Mouse (Mus musculus): ENCODE data around the gene Tiam1. TPM values are rescaled to one million over a fixed set of nuclear protein-coding genes. Genes with fewer than 3 reads are reported as not detected.

The Tiam1 gene
- polyA plus RNA-seq, 1 experiment from 2014 or later, result 3.7 TPM

DNA sequence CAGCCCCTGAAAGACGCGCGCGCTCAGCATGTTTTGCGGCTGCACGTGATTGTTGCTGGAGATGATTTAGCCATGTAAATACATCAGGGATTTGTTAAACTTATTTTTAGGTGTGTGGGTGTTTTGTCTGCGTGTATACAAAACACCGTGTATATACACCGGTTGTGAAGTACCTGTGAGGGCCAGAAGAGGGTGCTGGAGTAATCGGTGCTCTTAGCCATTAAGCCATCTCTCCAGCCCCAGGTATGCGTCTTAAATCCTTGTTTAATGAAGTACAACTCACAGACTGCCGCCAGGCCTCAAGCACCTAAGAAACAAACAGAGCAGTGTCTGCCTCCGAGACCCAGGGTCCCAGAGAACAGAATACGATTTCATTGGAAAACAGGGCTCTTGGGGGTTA lies 113.2 kb downstream of the Tiam1 start:
- no peaks in the 10 kb centered on the region for H3K4me1 ChIP-seq (ENCODE audit: insufficient read depth, low read depth, low read length)
- H3K36me3 ChIP-seq (ENCODE audit: insufficient read depth, low read length), result no peaks in the 10 kb centered on the region
- H3K9ac ChIP-seq (replicated peaks; ENCODE audit: low read depth), result no peak overlapping the region
- ATAC-seq (no peak), DNase-seq (ENCODE audit: low spot score) (no peak)
- H3K27ac ChIP-seq (ENCODE audit: low read length), result no peak overlapping the region
- H3K4me3 ChIP-seq (ENCODE audit: low read depth, low read length), result no peak overlapping the region
- TF ChIP-seq EP300 (IDR thresholded peaks at IDR 0.05) (no peak), CTCF (IDR thresholded peaks at IDR 0.05) (0 out of 2 replicates have a peak, but pooled peaks have one; percentile 10)
- 87% methylated on average over 14 of the region's 14 CpGs for WGBS
- no peaks in the 10 kb centered on the region for H3K9me3 ChIP-seq (ENCODE audit: low read length)
- H3K27me3 ChIP-seq (replicated peaks; ENCODE audit: insufficient read depth, low read length), result no peaks in the 10 kb centered on the region
- no peak overlapping the region for H3K4me2 ChIP-seq (replicated peaks; ENCODE audit: low read depth, low read length)

DNA sequence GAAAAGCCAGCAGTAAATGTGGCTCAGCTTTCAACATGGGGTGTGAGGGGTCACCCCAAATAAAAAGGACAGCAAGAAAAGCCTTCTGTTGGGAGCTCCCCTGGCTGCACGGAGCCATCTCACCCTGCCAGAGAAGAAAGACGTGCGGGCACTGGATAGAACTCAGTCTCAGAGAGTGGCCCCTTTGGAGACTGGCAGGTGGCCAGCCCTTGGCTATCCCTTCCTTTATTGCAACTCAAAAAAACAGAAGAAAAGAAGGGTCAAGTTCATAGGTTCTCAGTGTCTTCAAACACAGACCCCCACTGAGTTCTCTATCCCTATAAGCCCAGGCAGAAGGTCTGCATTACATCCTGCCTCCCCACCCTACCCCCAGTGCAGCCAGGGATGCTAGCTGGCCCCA lies 115.7 kb downstream of the Tiam1 start:
- no peaks in the 10 kb centered on the region for H3K9me3 ChIP-seq (ENCODE audit: low read length)
- H3K36me3 ChIP-seq (ENCODE audit: insufficient read depth, low read length), result no peaks in the 10 kb centered on the region
- no peak for ATAC-seq
- H3K4me1 ChIP-seq (ENCODE audit: insufficient read depth, low read depth, low read length), result no peaks in the 10 kb centered on the region
- no peak overlapping the region for H3K27ac ChIP-seq (ENCODE audit: low read length)
- H3K9ac ChIP-seq (replicated peaks; ENCODE audit: low read depth), result no peak overlapping the region
- H3K4me2 ChIP-seq (replicated peaks; ENCODE audit: low read depth, low read length), result no peak overlapping the region
- H3K4me3 ChIP-seq (ENCODE audit: low read depth, low read length), result no peak overlapping the region
- WGBS, result 67% methylated on average over 3 of the region's 3 CpGs
- no peaks in the 10 kb centered on the region for H3K27me3 ChIP-seq (replicated peaks; ENCODE audit: insufficient read depth, low read length)
- no peak for DNase-seq (ENCODE audit: low spot score)
- TF ChIP-seq EP300 (IDR thresholded peaks at IDR 0.05), result no peak
- no peak for TF ChIP-seq CTCF (IDR thresholded peaks at IDR 0.05)

DNA sequence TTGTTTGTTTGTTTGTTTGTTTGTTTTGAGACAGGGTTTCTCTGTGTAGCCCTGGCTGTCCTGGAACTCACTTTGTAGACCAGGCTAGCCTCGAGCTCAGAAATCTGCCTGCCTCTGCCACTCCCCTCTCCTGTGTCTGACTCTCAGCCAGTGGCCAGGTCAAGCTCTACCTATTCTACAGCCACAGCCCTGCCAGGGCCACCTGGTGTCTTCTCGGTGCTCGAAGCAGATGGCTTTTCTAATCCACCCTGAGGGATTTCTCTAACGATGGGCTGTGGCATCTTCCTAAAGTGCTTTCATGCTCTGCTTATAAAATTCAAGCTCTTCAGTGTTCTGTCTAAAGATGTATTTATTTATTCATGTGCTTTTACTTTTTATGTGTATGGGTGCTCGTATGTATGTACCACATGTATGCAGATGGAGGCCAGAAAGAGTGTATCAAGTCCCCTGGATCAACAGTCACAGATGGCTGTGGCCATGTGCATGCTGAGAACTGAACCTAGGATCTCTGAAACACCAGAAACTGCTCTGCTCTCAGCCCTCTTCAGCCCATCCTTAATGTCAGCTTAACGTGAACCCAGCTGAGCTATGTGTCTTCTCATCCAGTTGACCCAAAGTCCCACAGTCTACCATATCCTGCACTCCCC lies 117.9 kb downstream of the Tiam1 start:
- ATAC-seq (no peak), DNase-seq (ENCODE audit: low spot score) (no peak)
- 95% methylated on average over 6 of the region's 6 CpGs for WGBS
- no peaks in the 10 kb centered on the region for H3K4me1 ChIP-seq (ENCODE audit: insufficient read depth, low read depth, low read length)
- no peak overlapping the region for H3K9ac ChIP-seq (replicated peaks; ENCODE audit: low read depth)
- no peak overlapping the region for H3K4me3 ChIP-seq (ENCODE audit: low read depth, low read length)
- H3K9me3 ChIP-seq (ENCODE audit: low read length), result no peaks in the 10 kb centered on the region
- no peaks in the 10 kb centered on the region for H3K36me3 ChIP-seq (ENCODE audit: insufficient read depth, low read length)
- no peak overlapping the region for H3K4me2 ChIP-seq (replicated peaks; ENCODE audit: low read depth, low read length)
- H3K27me3 ChIP-seq (replicated peaks; ENCODE audit: insufficient read depth, low read length), result no peaks in the 10 kb centered on the region
- no peak for TF ChIP-seq EP300 (IDR thresholded peaks at IDR 0.05)
- TF ChIP-seq CTCF (IDR thresholded peaks at IDR 0.05), result no peak
- no peak overlapping the region for H3K27ac ChIP-seq (ENCODE audit: low read length)

- no peaks in the 10 kb centered on the region for H3K27me3 ChIP-seq (replicated peaks; ENCODE audit: insufficient read depth, low read length)
- H3K9me3 ChIP-seq (ENCODE audit: low read length), result no peaks in the 10 kb centered on the region
- H3K27ac ChIP-seq (ENCODE audit: low read length), result no peak overlapping the region
- no peak for TF ChIP-seq EP300 (IDR thresholded peaks at IDR 0.05)
- no peak for TF ChIP-seq CTCF (IDR thresholded peaks at IDR 0.05)
- no peak overlapping the region for H3K4me2 ChIP-seq (replicated peaks; ENCODE audit: low read depth, low read length)
- no peak overlapping the region for H3K4me3 ChIP-seq (ENCODE audit: low read depth, low read length)
- ATAC-seq (no peak), DNase-seq (ENCODE audit: low spot score) (no peak)
- WGBS, result 90% methylated on average over 8 of the region's 8 CpGs
- H3K9ac ChIP-seq (replicated peaks; ENCODE audit: low read depth), result no peak overlapping the region
- no peaks in the 10 kb centered on the region for H3K36me3 ChIP-seq (ENCODE audit: insufficient read depth, low read length)
- H3K4me1 ChIP-seq (ENCODE audit: insufficient read depth, low read depth, low read length), result no peaks in the 10 kb centered on the region
These were observed 119.9 kb downstream of the Tiam1 start for GRCm38 (mm10) chr16:90023665-90024010.

- Histone ChIP-seq H3K36me3 (ENCODE audit: insufficient read depth, low read length) (no peaks in the 10 kb centered on the region), H3K27me3 (replicated peaks; ENCODE audit: insufficient read depth, low read length) (no peaks in the 10 kb centered on the region), H3K4me2 (replicated peaks; ENCODE audit: low read depth, low read length) (no peak overlapping the region), H3K4me1 (ENCODE audit: insufficient read depth, low read depth, low read length) (no peaks in the 10 kb centered on the region), H3K4me3 (ENCODE audit: low read depth, low read length) (no peak overlapping the region), H3K9me3 (ENCODE audit: low read length) (no peaks in the 10 kb centered on the region), H3K9ac (replicated peaks; ENCODE audit: low read depth) (no peak overlapping the region), H3K27ac (ENCODE audit: low read length) (no peak overlapping the region)
- TF ChIP-seq CTCF (IDR thresholded peaks at IDR 0.05) (no peak), EP300 (IDR thresholded peaks at IDR 0.05) (no peak)
- ATAC-seq (no peak; the same call in 1 of the 2 replicates), DNase-seq (ENCODE audit: low spot score) (no peak)
- WGBS, result 76% methylated on average over 18 of the region's 18 CpGs
These were observed 120.5 kb downstream of the Tiam1 start for GRCm38 (mm10) chr16:90022932-90023664.

DNA sequence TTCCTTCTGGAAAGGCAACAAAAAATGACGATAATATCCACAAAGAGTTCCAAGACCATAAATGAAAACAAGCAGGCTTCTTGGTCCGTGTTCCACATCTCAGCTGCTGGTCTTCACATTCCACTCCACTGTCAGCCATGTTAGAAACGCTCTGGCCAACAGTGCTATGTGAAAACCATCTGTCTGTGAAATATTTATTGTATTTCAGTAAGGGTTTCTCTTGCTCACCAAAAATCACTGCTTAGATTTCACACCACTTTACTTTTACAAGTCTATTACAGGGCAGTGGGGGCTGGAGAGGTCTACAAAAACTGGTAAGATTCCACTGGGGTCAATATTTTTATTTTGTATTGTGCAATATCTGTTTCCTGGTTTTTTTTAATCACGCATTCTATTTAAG lies 127.5 kb downstream of the Tiam1 start:
- no peaks in the 10 kb centered on the region for H3K9me3 ChIP-seq (ENCODE audit: low read length)
- TF ChIP-seq CTCF (IDR thresholded peaks at IDR 0.05) (no peak), EP300 (IDR thresholded peaks at IDR 0.05) (no peak)
- H3K27me3 ChIP-seq (replicated peaks; ENCODE audit: insufficient read depth, low read length), result no peaks in the 10 kb centered on the region
- 27% methylated on average over 4 of the region's 4 CpGs for WGBS
- no peak overlapping the region for H3K4me3 ChIP-seq (ENCODE audit: low read depth, low read length)
- no peaks in the 10 kb centered on the region for H3K4me1 ChIP-seq (ENCODE audit: insufficient read depth, low read depth, low read length)
- no peak overlapping the region for H3K27ac ChIP-seq (ENCODE audit: low read length)
- no peaks in the 10 kb centered on the region for H3K36me3 ChIP-seq (ENCODE audit: insufficient read depth, low read length)
- no peak overlapping the region for H3K4me2 ChIP-seq (replicated peaks; ENCODE audit: low read depth, low read length)
- DNase-seq (ENCODE audit: low spot score) (peak; percentile 71), ATAC-seq (peak; percentile 75)
- H3K9ac ChIP-seq (replicated peaks; ENCODE audit: low read depth), result no peak overlapping the region
